Mouse (Mus musculus): Measurements from ENCODE around the gene Ltf.

- TF ChIP-seq GATA1 (IDR thresholded peaks at IDR 0.05; ENCODE audit: low read depth, low read length) (no peak), ELF1 (IDR thresholded peaks at IDR 0.05; ENCODE audit: low read depth, low read length) (no peak), MYC (IDR thresholded peaks at IDR 0.05; ENCODE audit: low read depth, low read length) (no peak), CTCF (IDR thresholded peaks at IDR 0.05 in 2 of 3, conservative IDR thresholded peaks at IDR 0.05 in 1 of 3; ENCODE audit: control insufficient read depth in 1 of 3, insufficient read depth in 1 of 3, low read depth in 2 of 3, low read length in 3 of 3, poor library complexity in 1 of 3, severe bottlenecking in 1 of 3) (no peak), ZC3H11A (IDR thresholded peaks at IDR 0.05; ENCODE audit: low read depth, low read length) (no peak), MXI1 (IDR thresholded peaks at IDR 0.05; ENCODE audit: low read depth, low read length) (no peak), MAZ (IDR thresholded peaks at IDR 0.05; ENCODE audit: low read depth, low read length) (no peak), POLR2A (IDR thresholded peaks at IDR 0.05; ENCODE audit: control insufficient read depth in 1 of 2, insufficient read depth in 1 of 2, low read depth in 1 of 2, low read length in 2 of 2, poor library complexity in 1 of 2) (no peak), EP300 (IDR thresholded peaks at IDR 0.05; ENCODE audit: low read depth in 1 of 2, low read length in 2 of 2) (no peak), POLR2AphosphoS2 (IDR thresholded peaks at IDR 0.05; ENCODE audit: low read length) (no peak)
These were observed 9.3 kb upstream of the Ltf start for GRCm38 (mm10) chr9:111009763-111010162.

Measured in MEL (cell line).